In genomic region chr13:18462221-18462620, GRCm38 (mm10) we compare ENCODE assay signal across 24 mouse cellular contexts.
"Had no signal": no experiment of that assay in that cellular context is flagged by ENCODE, and none has a peak within 500 bp of the region (broad histone marks: within the 10 kb centered on the region; RNA-seq: fewer than 3 reads in every experiment).

No protein-coding gene starts in this region.

- ATAC-seq: hindbrain, embryonic 16.5 days; inflammation-experienced regulatory T-cells, adult 6 months; intestine, embryonic 15.5 days; intestine, postnatal 0 days had no signal

- H3K4me1 ChIP-seq: heart, embryonic 10.5 days; heart, embryonic 12.5 days; intestine, embryonic 15.5 days; limb, embryonic 10.5 days; limb, embryonic 12.5 days had no signal

- H3K27me3 ChIP-seq: heart, embryonic 12.5 days; hindbrain, embryonic 12.5 days; intestine, embryonic 15.5 days; limb, embryonic 12.5 days had no signal

- H3K27ac ChIP-seq: gastrocnemius, adult 2 months; heart, embryonic 10.5 days; hindbrain, embryonic 10.5 days; hindbrain, embryonic 12.5 days; hindbrain, embryonic 14.5 days; intestine, embryonic 15.5 days; left cerebral cortex, adult 2 months; limb, embryonic 10.5 days; limb, embryonic 12.5 days had no signal

- DNase-seq: gastrocnemius, adult 2 months; gastrocnemius, postnatal 10 days; gastrocnemius, postnatal 25 days; heart, adult 18-20 months; heart, postnatal 10 days; heart, postnatal 4 days; kidney, adult 18-20 months; kidney, adult 8-10 months; kidney, postnatal 10 days; kidney, postnatal 25 days; liver had no signal

- H3K4me3 ChIP-seq: gastrocnemius, adult 2 months; heart, embryonic 10.5 days; heart, embryonic 12.5 days; hindbrain, embryonic 10.5 days; hindbrain, embryonic 12.5 days; intestine, embryonic 15.5 days; left cerebral cortex, adult 2 months; limb, embryonic 10.5 days; limb, embryonic 12.5 days had no signal

- H3K9ac ChIP-seq: heart, embryonic 12.5 days; hindbrain, embryonic 12.5 days; hindbrain, embryonic 14.5 days; intestine, embryonic 15.5 days; limb, embryonic 12.5 days had no signal

- H3K4me2 ChIP-seq: heart, embryonic 12.5 days; hindbrain, embryonic 12.5 days; hindbrain, embryonic 14.5 days; intestine, embryonic 15.5 days; limb, embryonic 12.5 days; liver, embryonic 11.5 days had no signal

- H3K36me3 ChIP-seq: heart, embryonic 10.5 days; heart, embryonic 12.5 days; hindbrain, embryonic 10.5 days; hindbrain, embryonic 12.5 days; intestine, embryonic 15.5 days; limb, embryonic 10.5 days; limb, embryonic 12.5 days had no signal

- H3K9me3 ChIP-seq: heart, embryonic 10.5 days; heart, embryonic 12.5 days; hindbrain, embryonic 10.5 days; hindbrain, embryonic 12.5 days; intestine, embryonic 15.5 days; limb, embryonic 10.5 days; limb, embryonic 12.5 days had no signal
